Mouse (Mus musculus) MEL (cell line): Measurements from ENCODE around the gene Rhot1. TPM values are rescaled to one million over a fixed set of nuclear protein-coding genes. Genes with fewer than 3 reads are reported as not detected.

ENCODE experiments used
- DNase-seq: peaks from one replicate; pipeline ENCODE4 v3.0.0; 2011; ENCODE audit warnings: low read depth, low spot score
- H3K27ac ChIP-seq: 2 replicates; pipeline ENCODE4 v1.5.1; 2012; ENCODE audit warnings: low read depth, mild to moderate bottlenecking, control low read depth, low read length, moderate library complexity; ENCODE audit not compliant: control insufficient read depth
- H3K27me3 ChIP-seq, 2 experiments: fragments of 150-350 bp in 1 of 2; sonication (generic) in 1 of 2; 2 replicates each; pipeline ENCODE4 v1.6.1; 2012; ENCODE audit warnings: low read length in 2 of 2, mild to moderate bottlenecking in 2 of 2, improper control_type of control experiment in 1 of 2, moderate library complexity in 1 of 2; ENCODE audit not compliant: insufficient read depth in 2 of 2, control insufficient read depth in 1 of 2
- H3K36me3 ChIP-seq, 2 experiments: 2 replicates each; pipeline ENCODE4 v1.6.1; 2012 to 2014; ENCODE audit warnings: low read length in 2 of 2, improper control_type of control experiment in 1 of 2, inconsistent platforms in 1 of 2, mild to moderate bottlenecking in 1 of 2; ENCODE audit not compliant: insufficient read depth in 2 of 2, control insufficient read depth in 1 of 2
- H3K4me1 ChIP-seq, 2 experiments: fragments of 150-350 bp in 1 of 2; sonication (generic) in 1 of 2; 2 replicates each; pipeline ENCODE4 v1.6.1; 2012; ENCODE audit warnings: low read length in 2 of 2, improper control_type of control experiment in 1 of 2, mild to moderate bottlenecking in 1 of 2; ENCODE audit not compliant: insufficient read depth in 2 of 2, control insufficient read depth in 1 of 2
- H3K4me3 ChIP-seq, 2 experiments: fragments of 150-350 bp in 1 of 2; sonication (generic) in 1 of 2; 2 replicates each; pipeline ENCODE4 v1.5.1; 2012; ENCODE audit warnings: low read depth in 2 of 2, low read length in 2 of 2, mild to moderate bottlenecking in 2 of 2, moderate library complexity in 2 of 2, control low read depth in 1 of 2, improper control_type of control experiment in 1 of 2; ENCODE audit not compliant: control insufficient read depth in 1 of 2, insufficient read depth in 1 of 2
- H3K79me2 ChIP-seq: 2 replicates; pipeline ENCODE4 v1.6.1; 2012; ENCODE audit warnings: mild to moderate bottlenecking, low read length, moderate library complexity; ENCODE audit not compliant: control insufficient read depth, poor library complexity, insufficient read depth
- H3K9ac ChIP-seq: 2 replicates; pipeline ENCODE4 v1.6.1; 2012; ENCODE audit warnings: low read depth, mild to moderate bottlenecking, control low read depth, low read length, moderate library complexity; ENCODE audit not compliant: control insufficient read depth, poor library complexity, severe bottlenecking
- H3K9me3 ChIP-seq: fragments of 150-350 bp; sonication (generic); replicated peaks from 2 replicates; pipeline ENCODE4 v1.6.1; 2012; ENCODE audit warnings: mild to moderate bottlenecking, low read length, improper control_type of control experiment, moderate library complexity; ENCODE audit not compliant: insufficient read depth
- BHLHE40 ChIP-seq: IDR thresholded peaks from 2 replicates; pipeline ENCODE4 v1.6.1; 2012; ENCODE audit warnings: low read depth, mild to moderate bottlenecking, inconsistent platforms, low read length, improper control_type of control experiment, borderline replicate concordance
- CHD2 ChIP-seq: IDR thresholded peaks from 2 replicates; pipeline ENCODE4 v1.6.1; 2011; ENCODE audit warnings: low read length, improper control_type of control experiment
- CTCF ChIP-seq, 3 experiments: IDR thresholded peaks in 2 of 3; conservative IDR thresholded peaks in 1 of 3; 2 replicates each; pipeline ENCODE4 v1.5.1; 2011 to 2012; ENCODE audit warnings: low read length in 3 of 3, low read depth in 2 of 3, mild to moderate bottlenecking in 2 of 3, improper control_type of control experiment in 1 of 3, inconsistent platforms in 1 of 3, mixed read lengths in 1 of 3, moderate library complexity in 1 of 3; ENCODE audit not compliant: control insufficient read depth in 1 of 3, insufficient read depth in 1 of 3, poor library complexity in 1 of 3, severe bottlenecking in 1 of 3
- ELF1 ChIP-seq: IDR thresholded peaks from 2 replicates; pipeline ENCODE4 v1.6.1; 2014; ENCODE audit warnings: low read depth, mild to moderate bottlenecking, inconsistent platforms, low read length, improper control_type of control experiment, moderate library complexity
- EP300 ChIP-seq, 2 experiments: IDR thresholded peaks; 2 replicates each; pipeline ENCODE4 v1.6.1; 2011; ENCODE audit warnings: improper control_type of control experiment in 2 of 2, low read length in 2 of 2, low read depth in 1 of 2, mild to moderate bottlenecking in 1 of 2
- GATA1 ChIP-seq: IDR thresholded peaks from 2 replicates; pipeline ENCODE4 v1.6.1; 2011; ENCODE audit warnings: low read depth, low read length, improper control_type of control experiment
- JUND ChIP-seq: IDR thresholded peaks from 2 replicates; pipeline ENCODE4 v1.6.1; 2011; ENCODE audit warnings: low read depth, mild to moderate bottlenecking, improper control_type of control experiment, low read length
- KAT2A ChIP-seq: conservative IDR thresholded peaks from 2 replicates; pipeline ENCODE4 v1.6.1; 2012; ENCODE audit warnings: low read depth, low read length, improper control_type of control experiment, inconsistent platforms
- MAFK ChIP-seq: IDR thresholded peaks from 2 replicates; pipeline ENCODE4 v1.6.1; 2011; ENCODE audit warnings: low read depth, mild to moderate bottlenecking, low read length, improper control_type of control experiment, borderline replicate concordance
- MAX ChIP-seq: IDR thresholded peaks from 2 replicates; pipeline ENCODE4 v1.6.1; 2011; ENCODE audit warnings: low read length, improper control_type of control experiment
- MAZ ChIP-seq: IDR thresholded peaks from 2 replicates; pipeline ENCODE4 v1.6.1; 2012; ENCODE audit warnings: low read depth, mild to moderate bottlenecking, inconsistent platforms, low read length, improper control_type of control experiment
- MEF2A ChIP-seq: IDR thresholded peaks from 2 replicates; pipeline ENCODE4 v1.6.1; 2014; ENCODE audit warnings: low read depth, mild to moderate bottlenecking, inconsistent platforms, low read length, improper control_type of control experiment; ENCODE audit not compliant: poor library complexity, insufficient replicate concordance, severe bottlenecking; ENCODE audit errors: extremely low read depth
- MXI1 ChIP-seq: IDR thresholded peaks from 2 replicates; pipeline ENCODE4 v1.6.1; 2011; ENCODE audit warnings: mild to moderate bottlenecking, low read depth, low read length, improper control_type of control experiment
- MYB ChIP-seq: IDR thresholded peaks from 2 replicates; pipeline ENCODE4 v1.6.1; 2011; ENCODE audit warnings: mild to moderate bottlenecking, low read depth, low read length, improper control_type of control experiment
- MYC ChIP-seq: IDR thresholded peaks from 2 replicates; pipeline ENCODE4 v1.6.1; 2011; ENCODE audit warnings: low read depth, mild to moderate bottlenecking, low read length, improper control_type of control experiment, moderate library complexity
- NELFE ChIP-seq: IDR thresholded peaks from 2 replicates; pipeline ENCODE4 v1.6.1; 2011; ENCODE audit warnings: low read depth, low read length, improper control_type of control experiment
- NRF1 ChIP-seq: IDR thresholded peaks from 2 replicates; pipeline ENCODE4 v1.6.1; 2014; ENCODE audit warnings: low read depth, mild to moderate bottlenecking, inconsistent platforms, low read length, improper control_type of control experiment, moderate library complexity; ENCODE audit not compliant: poor library complexity, insufficient read depth, severe bottlenecking
- POLR2A ChIP-seq, 2 experiments: IDR thresholded peaks; 2 replicates each; pipeline ENCODE4 v1.6.1; 2011 to 2012; ENCODE audit warnings: low read length in 2 of 2, mild to moderate bottlenecking in 2 of 2, control low read depth in 1 of 2, improper control_type of control experiment in 1 of 2, low read depth in 1 of 2, moderate library complexity in 1 of 2; ENCODE audit not compliant: control insufficient read depth in 1 of 2, insufficient read depth in 1 of 2, poor library complexity in 1 of 2
- POLR2AphosphoS2 ChIP-seq: IDR thresholded peaks from 2 replicates; pipeline ENCODE4 v1.6.1; 2011; ENCODE audit warnings: low read length, improper control_type of control experiment
- RAD21 ChIP-seq: IDR thresholded peaks from 2 replicates; pipeline ENCODE4 v1.6.1; 2011; ENCODE audit warnings: mild to moderate bottlenecking, low read depth, low read length, improper control_type of control experiment
- RCOR1 ChIP-seq: IDR thresholded peaks from 2 replicates; pipeline ENCODE4 v1.6.1; 2012; ENCODE audit warnings: low read depth, mild to moderate bottlenecking, inconsistent platforms, low read length, improper control_type of control experiment
- SIN3A ChIP-seq: IDR thresholded peaks from 2 replicates; pipeline ENCODE4 v1.6.1; 2012; ENCODE audit warnings: low read length, improper control_type of control experiment, inconsistent platforms
- SMC3 ChIP-seq: IDR thresholded peaks from 2 replicates; pipeline ENCODE4 v1.6.1; 2011; ENCODE audit warnings: low read depth, low read length, improper control_type of control experiment
- TAL1 ChIP-seq: IDR thresholded peaks from 2 replicates; pipeline ENCODE4 v1.6.1; 2012; ENCODE audit warnings: mild to moderate bottlenecking, inconsistent platforms, low read length, moderate library complexity, mixed read lengths
- TBP ChIP-seq: IDR thresholded peaks from 2 replicates; pipeline ENCODE4 v1.8.0; 2011; ENCODE audit warnings: low read depth, low read length, improper control_type of control experiment
- TCF12 ChIP-seq: IDR thresholded peaks from 2 replicates; pipeline ENCODE4 v1.6.1; 2014; ENCODE audit warnings: low read depth, mild to moderate bottlenecking, inconsistent platforms, low read length, improper control_type of control experiment, moderate library complexity
- UBTF ChIP-seq: IDR thresholded peaks from 2 replicates; pipeline ENCODE4 v1.6.1; 2012; ENCODE audit warnings: low read depth, mild to moderate bottlenecking, inconsistent platforms, low read length, improper control_type of control experiment, moderate library complexity, borderline replicate concordance; ENCODE audit not compliant: insufficient read depth
- USF2 ChIP-seq, 2 experiments: IDR thresholded peaks; 2 replicates each; pipeline ENCODE4 v1.6.1; 2011 to 2012; ENCODE audit warnings: improper control_type of control experiment in 2 of 2, low read length in 2 of 2, borderline replicate concordance in 1 of 2, inconsistent platforms in 1 of 2, low read depth in 1 of 2, mild to moderate bottlenecking in 1 of 2; ENCODE audit not compliant: insufficient read depth in 1 of 2
- ZC3H11A ChIP-seq: IDR thresholded peaks from 2 replicates; pipeline ENCODE4 v1.6.1; 2012; ENCODE audit warnings: low read depth, mild to moderate bottlenecking, inconsistent platforms, low read length, improper control_type of control experiment
- ZKSCAN1 ChIP-seq: IDR thresholded peaks from 2 replicates; pipeline ENCODE4 v1.6.1; 2012; ENCODE audit warnings: low read depth, mild to moderate bottlenecking, inconsistent platforms, low read length, improper control_type of control experiment, moderate library complexity
- ZNF384 ChIP-seq: IDR thresholded peaks from 2 replicates; pipeline ENCODE4 v1.6.1; 2012; ENCODE audit warnings: low read depth, mild to moderate bottlenecking, inconsistent platforms, low read length, improper control_type of control experiment
- polyA plus RNA-seq, 2 experiments: library from polyadenylated mRNA; stranded (reverse) in 1 of 2; unstranded in 1 of 2; fragments of >175 nt in 1 of 2; fragments of >200 nt in 1 of 2; gene quantifications; 2 replicates each; pipeline versions ENCODE4 v1.2.1 to v1.2.4; 2012; ENCODE audit warnings: low replicate concordance in 2 of 2, low read depth in 1 of 2; ENCODE audit not compliant: insufficient read length in 2 of 2, insufficient read depth in 1 of 2, missing spikeins in 1 of 2
- total RNA-seq: library from RNA; depleted of rRNA; stranded (reverse); fragments of 300-350 nt; gene quantifications from 2 replicates; pipeline ENCODE4 v1.2.3, GENCODE M21; 2012

Rhot1 gene
- total and polyA plus RNA-seq, 3 experiments, result 43.7 to 919 (median 44.3) TPM

DNA sequence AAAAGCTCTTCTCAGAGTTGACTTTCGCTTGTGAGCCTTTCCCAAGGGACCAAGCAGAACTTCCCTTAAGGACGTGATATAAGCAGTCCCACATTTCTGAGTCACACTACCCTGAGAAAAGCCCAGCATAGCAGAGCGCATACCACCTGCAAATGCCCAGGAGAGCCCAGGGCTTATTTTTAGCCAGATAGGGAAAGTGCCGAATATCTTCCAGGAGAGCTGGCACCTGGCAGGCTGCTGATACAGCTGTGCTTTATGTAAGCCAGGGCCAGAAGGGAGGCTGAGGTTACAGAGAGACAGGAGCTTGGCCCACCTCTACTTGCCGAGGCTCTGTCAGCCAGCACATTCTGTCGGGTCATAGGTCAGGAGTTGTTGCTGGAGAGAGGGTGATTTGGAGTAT lies 75.8 kb downstream of the Rhot1 start:
- DNase-seq, result no peak

DNA sequence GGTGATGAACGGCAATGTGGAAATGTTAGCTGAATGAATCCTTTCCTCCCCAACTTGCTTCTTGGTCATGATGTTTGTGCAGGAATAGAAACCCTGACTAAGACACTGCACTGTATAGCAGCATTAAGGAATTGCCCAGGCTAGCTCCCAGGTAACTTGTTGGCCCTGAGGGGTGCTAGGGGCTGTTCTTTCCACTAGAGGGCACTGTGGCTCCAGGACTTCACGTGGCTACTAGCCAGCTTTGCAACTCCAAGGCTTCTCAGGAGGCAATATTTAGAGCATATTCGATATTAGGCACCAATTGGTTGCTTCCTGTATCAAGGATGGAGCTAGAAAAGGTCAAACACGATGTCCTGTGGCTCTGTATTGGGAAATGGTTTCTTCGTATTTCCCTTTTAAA lies 78.3 kb downstream of the Rhot1 start:
- Histone ChIP-seq H3K9ac (peak overlapping the region; percentile 37; the same call in 1 of the 2 replicates), H3K4me3 (no peak overlapping the region), H3K27ac (no peak overlapping the region), H3K4me1 (no peaks in the 10 kb centered on the region), H3K36me3 (no peaks in the 10 kb centered on the region), H3K9me3 (no peaks in the 10 kb centered on the region), H3K27me3 (no peaks in the 10 kb centered on the region; a peak in 1 of 4 replicates), H3K79me2 (no peaks in the 10 kb centered on the region)
- peak; percentile 87 for DNase-seq
- TF ChIP-seq TBP (no peak), SMC3 (peak; percentile 83), ZNF384 (no peak), POLR2AphosphoS2 (no peak), NELFE (no peak), JUND (no peak), MAZ (peak; percentile 50; the same call in 1 of the 2 replicates), RAD21 (peak; percentile 92), CTCF (IDR thresholded peaks at IDR 0.05 in 2 of 3, conservative IDR thresholded peaks at IDR 0.05 in 1 of 3; ENCODE audit: control insufficient read depth in 1 of 3, insufficient read depth in 1 of 3, low read depth in 2 of 3, low read length in 3 of 3, poor library complexity in 1 of 3, severe bottlenecking in 1 of 3) (peak; percentile 95 to 99 (median 97)), MAFK (no peak), KAT2A (no peak), POLR2A (IDR thresholded peaks at IDR 0.05; ENCODE audit: control insufficient read depth in 1 of 2, insufficient read depth in 1 of 2, low read depth in 1 of 2, low read length in 2 of 2, poor library complexity in 1 of 2) (no peak), MYB (no peak), BHLHE40 (no peak; the same call in 1 of the 2 replicates), TCF12 (no peak), NRF1 (no peak), MXI1 (peak; percentile 49; the same call in 1 of the 2 replicates), USF2 (IDR thresholded peaks at IDR 0.05; ENCODE audit: borderline replicate concordance in 1 of 2, insufficient read depth in 1 of 2, low read depth in 1 of 2, low read length in 2 of 2) (no peak), MYC (peak; percentile 83), TAL1 (no peak), ZC3H11A (peak; percentile 81), CHD2 (no peak), MAX (peak; percentile 74), EP300 (IDR thresholded peaks at IDR 0.05; ENCODE audit: low read depth in 1 of 2, low read length in 2 of 2) (no peak), ZKSCAN1 (no peak), SIN3A (peak; percentile 33; the same call in 1 of the 2 replicates), GATA1 (no peak), UBTF (no peak)

More for the DNA sequence above, 75.8 kb downstream of the Rhot1 start:
- TF ChIP-seq EP300 (IDR thresholded peaks at IDR 0.05; ENCODE audit: low read depth in 1 of 2, low read length in 2 of 2) (no peak), NELFE (no peak), UBTF (no peak), MAFK (no peak), POLR2AphosphoS2 (no peak), MYC (no peak), RCOR1 (no peak), TCF12 (no peak), JUND (no peak), SMC3 (no peak), ELF1 (no peak), CHD2 (no peak), MEF2A (no peak), ZNF384 (no peak)
- H3K4me3 ChIP-seq, result no peak overlapping the region
- no peaks in the 10 kb centered on the region for H3K36me3 ChIP-seq
- no peak overlapping the region for H3K27ac ChIP-seq
- H3K27me3 ChIP-seq, result no peaks in the 10 kb centered on the region; a peak in 1 of 4 replicates
- H3K9me3 ChIP-seq, result no peaks in the 10 kb centered on the region
- no peaks in the 10 kb centered on the region for H3K4me1 ChIP-seq
- no peaks in the 10 kb centered on the region for H3K79me2 ChIP-seq
- H3K9ac ChIP-seq, result no peak overlapping the region
